In genomic region chr4:134867213-134867612, GRCm38 (mm10) we compare ENCODE assay signal across 18 mouse cellular contexts. TPM values are rescaled to one million over a fixed set of nuclear protein-coding genes. Genes with fewer than 3 reads are reported as not detected.
"Had no signal": no experiment of that assay in that cellular context is flagged by ENCODE, and none has a peak within 500 bp of the region (broad histone marks: within the 10 kb centered on the region; RNA-seq: fewer than 3 reads in every experiment).

No protein-coding gene starts in this region.

- H3K27ac ChIP-seq: limb, embryonic 12.5 days; lung, embryonic 15.5 days; macrophage; midbrain, embryonic 12.5 days; stomach, postnatal 0 days had no signal

- ATAC-seq: intestine, postnatal 0 days; midbrain, embryonic 16.5 days had no signal

- H3K4me3 ChIP-seq: limb, embryonic 12.5 days; lung, embryonic 15.5 days; megakaryocyte, embryonic 14.5 days; midbrain, embryonic 12.5 days had no signal

- H3K4me1 ChIP-seq: midbrain, embryonic 12.5 days had no signal

- H3K9ac ChIP-seq: limb, embryonic 12.5 days; lung, embryonic 15.5 days; midbrain, embryonic 12.5 days had no signal

- DNase-seq: kidney, adult 8-10 months; kidney, postnatal 36 days; lung, postnatal 14 days; right cerebral cortex, postnatal 14 days; thymus, adult 18-20 months; thymus, postnatal 14 days had no signal

- H3K9me3 ChIP-seq: limb, embryonic 12.5 days; lung, embryonic 15.5 days; megakaryocyte, embryonic 14.5 days; midbrain, embryonic 12.5 days had no signal

- H3K36me3 ChIP-seq: limb, embryonic 12.5 days; lung, embryonic 15.5 days; midbrain, embryonic 12.5 days had no signal

- H3K4me2 ChIP-seq: limb, embryonic 12.5 days; lung, embryonic 15.5 days; midbrain, embryonic 12.5 days had no signal

RNA-seq across cellular contexts. Expression of gene Rhd, which starts 2.9 kb away (rescaled TPM):
- total RNA-seq: layer of hippocampus, adult 18-20 months; layer of hippocampus, postnatal 10 days; left cerebral cortex, postnatal 36 days; liver, adult 2 months had no signal
- polyA plus RNA-seq: liver, adult 2 months; macrophage had no signal
